Mouse (Mus musculus) CH12.LX (cell line): ENCODE results near the gene Tmem8. TPM values are rescaled to one million over a fixed set of nuclear protein-coding genes. Genes with fewer than 3 reads are reported as not detected.
A peak's percentile ranks its signal among the peaks of the same experiment; 100 is the strongest.

ENCODE experiments used
- DNase-seq: peaks from one replicate; pipeline ENCODE4 v3.0.0-alpha.2; 2013; ENCODE audit errors: extremely low read depth
- H3K27ac ChIP-seq: 2 replicates; pipeline ENCODE4 v1.5.1; 2012; ENCODE audit warnings: low read depth, mild to moderate bottlenecking, control low read depth, moderate library complexity; ENCODE audit not compliant: insufficient read depth
- H3K27me3 ChIP-seq: replicated peaks from 2 replicates; pipeline ENCODE3; 2012; ENCODE audit warnings: inconsistent platforms
- H3K36me3 ChIP-seq, 2 experiments: replicated peaks in 1 of 2; 2 replicates each; pipeline versions ENCODE3 to v1.6.1; 2012; ENCODE audit warnings: inconsistent platforms in 1 of 2, low read length in 1 of 2, mild to moderate bottlenecking in 1 of 2, mixed read lengths in 1 of 2, moderate library complexity in 1 of 2; ENCODE audit not compliant: control insufficient read depth in 1 of 2, insufficient read depth in 1 of 2
- H3K4me1 ChIP-seq, 2 experiments: 2 replicates each; pipeline ENCODE4 v1.6.1; 2012; ENCODE audit warnings: inconsistent platforms in 1 of 2, moderate library complexity in 1 of 2; ENCODE audit not compliant: insufficient read depth in 2 of 2, control insufficient read depth in 1 of 2
- H3K4me2 ChIP-seq: 2 replicates; pipeline ENCODE4 v1.6.1; 2012; ENCODE audit warnings: low read depth, mild to moderate bottlenecking, control low read depth; ENCODE audit not compliant: poor library complexity, insufficient read depth, severe bottlenecking
- H3K4me3 ChIP-seq, 3 experiments: fragments of 150-350 bp in 1 of 3; sonication (generic) in 1 of 3; replicated peaks in 1 of 3; 2 replicates each; pipeline versions ENCODE3 to v1.5.1; 2011 to 2012; ENCODE audit warnings: low read depth in 2 of 3, low read length in 2 of 3, mild to moderate bottlenecking in 2 of 3, moderate library complexity in 2 of 3, control low read depth in 1 of 3, improper control_type of control experiment in 1 of 3, inconsistent platforms in 1 of 3, mixed read lengths in 1 of 3; ENCODE audit not compliant: poor library complexity in 1 of 3
- H3K79me2 ChIP-seq: replicated peaks from 2 replicates; pipeline ENCODE4 v1.6.1; 2012; ENCODE audit warnings: mild to moderate bottlenecking, moderate library complexity; ENCODE audit not compliant: control insufficient read depth, poor library complexity, insufficient read depth, severe bottlenecking; ENCODE audit errors: extremely low read depth
- H3K9ac ChIP-seq: 2 replicates; pipeline ENCODE4 v1.6.1; 2012; ENCODE audit warnings: low read depth, mild to moderate bottlenecking, control low read depth, moderate library complexity; ENCODE audit not compliant: insufficient read depth
- H3K9me3 ChIP-seq: replicated peaks from 2 replicates; pipeline ENCODE3; 2012; ENCODE audit warnings: low read length, inconsistent platforms, mixed read lengths
- BHLHE40 ChIP-seq: IDR thresholded peaks from 2 replicates; pipeline ENCODE4 v1.6.1; 2011; ENCODE audit warnings: mild to moderate bottlenecking, low read depth, low read length, improper control_type of control experiment
- CHD1 ChIP-seq: IDR thresholded peaks from 2 replicates; pipeline ENCODE4 v1.6.1; 2012; ENCODE audit warnings: low read depth, low read length, improper control_type of control experiment, inconsistent platforms
- CHD2 ChIP-seq: IDR thresholded peaks from 2 replicates; pipeline ENCODE4 v1.6.1; 2011; ENCODE audit warnings: low read length, improper control_type of control experiment
- CTCF ChIP-seq, 2 experiments: IDR thresholded peaks in 1 of 2; conservative IDR thresholded peaks in 1 of 2; 2 replicates each; pipeline ENCODE4 v1.5.1; 2011 to 2012; ENCODE audit warnings: low read depth in 2 of 2, low read length in 2 of 2, improper control_type of control experiment in 1 of 2, inconsistent platforms in 1 of 2, mild to moderate bottlenecking in 1 of 2, moderate library complexity in 1 of 2
- E2F4 ChIP-seq: IDR thresholded peaks from 2 replicates; pipeline ENCODE4 v1.6.1; 2011; ENCODE audit warnings: low read depth, low read length, improper control_type of control experiment; ENCODE audit not compliant: insufficient replicate concordance
- ELF1 ChIP-seq: IDR thresholded peaks from 2 replicates; pipeline ENCODE4 v1.6.1; 2014; ENCODE audit warnings: low read depth, mild to moderate bottlenecking, inconsistent platforms, low read length, improper control_type of control experiment
- EP300 ChIP-seq: IDR thresholded peaks from 2 replicates; pipeline ENCODE4 v1.6.1; 2011; ENCODE audit warnings: low read length, improper control_type of control experiment
- ETS1 ChIP-seq: conservative IDR thresholded peaks from 2 replicates; pipeline ENCODE4 v1.6.1; 2012; ENCODE audit warnings: low read depth, mild to moderate bottlenecking, inconsistent platforms, low read length, improper control_type of control experiment, moderate library complexity
- GABPA ChIP-seq: IDR thresholded peaks from 2 replicates; pipeline ENCODE4 v1.6.1; 2012; ENCODE audit warnings: low read depth, low read length, improper control_type of control experiment, inconsistent platforms; ENCODE audit not compliant: insufficient replicate concordance
- HCFC1 ChIP-seq: IDR thresholded peaks from 2 replicates; pipeline ENCODE4 v1.6.1; 2012; ENCODE audit warnings: low read depth, mild to moderate bottlenecking, inconsistent platforms, low read length, improper control_type of control experiment
- IRF4 ChIP-seq: IDR thresholded peaks from 2 replicates; pipeline ENCODE4 v1.6.1; 2014; ENCODE audit warnings: low read depth, mild to moderate bottlenecking, inconsistent platforms, low read length, improper control_type of control experiment
- JUN ChIP-seq: IDR thresholded peaks from 2 replicates; pipeline ENCODE4 v1.6.1; 2011; ENCODE audit warnings: low read depth, mild to moderate bottlenecking, low read length, improper control_type of control experiment, moderate library complexity; ENCODE audit not compliant: insufficient read depth
- JUND ChIP-seq: conservative IDR thresholded peaks from 2 replicates; pipeline ENCODE4 v1.6.1; 2011; ENCODE audit warnings: low read depth, low read length, improper control_type of control experiment
- KAT2A ChIP-seq: IDR thresholded peaks from 2 replicates; pipeline ENCODE4 v1.6.1; 2012; ENCODE audit warnings: low read length, improper control_type of control experiment, inconsistent platforms; ENCODE audit not compliant: insufficient replicate concordance
- MAFK ChIP-seq: IDR thresholded peaks from 2 replicates; pipeline ENCODE4 v1.6.1; 2011; ENCODE audit warnings: low read length, improper control_type of control experiment; ENCODE audit not compliant: insufficient replicate concordance
- MAX ChIP-seq: IDR thresholded peaks from 2 replicates; pipeline ENCODE4 v1.6.1; 2011; ENCODE audit warnings: low read length, improper control_type of control experiment
- MAZ ChIP-seq: IDR thresholded peaks from 2 replicates; pipeline ENCODE4 v1.6.1; 2012; ENCODE audit warnings: low read depth, mild to moderate bottlenecking, inconsistent platforms, low read length, improper control_type of control experiment, moderate library complexity
- MEF2A ChIP-seq: IDR thresholded peaks from 2 replicates; pipeline ENCODE4 v1.6.1; 2014; ENCODE audit warnings: low read depth, mild to moderate bottlenecking, inconsistent platforms, low read length, improper control_type of control experiment, borderline replicate concordance
- MXI1 ChIP-seq: IDR thresholded peaks from 2 replicates; pipeline ENCODE4 v1.6.1; 2011; ENCODE audit warnings: mild to moderate bottlenecking, low read depth, low read length, improper control_type of control experiment
- MYC ChIP-seq: IDR thresholded peaks from 2 replicates; pipeline ENCODE4 v1.6.1; 2011; ENCODE audit warnings: low read depth, mild to moderate bottlenecking, improper control_type of control experiment, low read length
- NELFE ChIP-seq: IDR thresholded peaks from 2 replicates; pipeline ENCODE4 v1.6.1; 2011; ENCODE audit warnings: low read depth, low read length, improper control_type of control experiment
- NRF1 ChIP-seq: IDR thresholded peaks from 2 replicates; pipeline ENCODE4 v1.6.1; 2014; ENCODE audit warnings: low read depth, mild to moderate bottlenecking, inconsistent platforms, low read length, improper control_type of control experiment, moderate library complexity
- PAX5 ChIP-seq: IDR thresholded peaks from 2 replicates; pipeline ENCODE4 v1.6.1; 2012; ENCODE audit warnings: low read length, inconsistent platforms, mixed read lengths
- POLR2A ChIP-seq: IDR thresholded peaks from 2 replicates; pipeline ENCODE4 v1.6.1; 2011; ENCODE audit warnings: low read depth, mild to moderate bottlenecking, improper control_type of control experiment, low read length
- POLR2AphosphoS2 ChIP-seq: IDR thresholded peaks from 2 replicates; pipeline ENCODE4 v1.6.1; 2011; ENCODE audit warnings: low read depth, low read length, improper control_type of control experiment
- RAD21 ChIP-seq: IDR thresholded peaks from 2 replicates; pipeline ENCODE4 v1.6.1; 2011; ENCODE audit warnings: low read depth, mild to moderate bottlenecking, low read length, improper control_type of control experiment, moderate library complexity
- RCOR1 ChIP-seq: conservative IDR thresholded peaks from 2 replicates; pipeline ENCODE4 v1.6.1; 2012; ENCODE audit warnings: low read depth, mild to moderate bottlenecking, inconsistent platforms, low read length, improper control_type of control experiment
- SIN3A ChIP-seq: IDR thresholded peaks from 2 replicates; pipeline ENCODE4 v1.6.1; 2012; ENCODE audit warnings: low read length, improper control_type of control experiment, inconsistent platforms
- SMC3 ChIP-seq: IDR thresholded peaks from 2 replicates; pipeline ENCODE4 v1.6.1; 2011; ENCODE audit warnings: low read depth, low read length, improper control_type of control experiment
- TBP ChIP-seq: conservative IDR thresholded peaks from 2 replicates; pipeline ENCODE4 v1.6.1; 2011; ENCODE audit warnings: low read depth, low read length, improper control_type of control experiment
- TCF12 ChIP-seq: IDR thresholded peaks from 2 replicates; pipeline ENCODE4 v1.6.1; 2014; ENCODE audit warnings: low read depth, mild to moderate bottlenecking, inconsistent platforms, low read length, improper control_type of control experiment
- UBTF ChIP-seq: IDR thresholded peaks from 2 replicates; pipeline ENCODE4 v1.6.1; 2012; ENCODE audit warnings: low read depth, mild to moderate bottlenecking, inconsistent platforms, low read length, improper control_type of control experiment, moderate library complexity
- USF1 ChIP-seq: IDR thresholded peaks from 2 replicates; pipeline ENCODE4 v1.6.1; 2014; ENCODE audit warnings: low read depth, mild to moderate bottlenecking, inconsistent platforms, low read length, improper control_type of control experiment
- USF2 ChIP-seq: conservative IDR thresholded peaks from 2 replicates; pipeline ENCODE4 v1.6.1; 2011; ENCODE audit warnings: low read depth, low read length, improper control_type of control experiment
- ZC3H11A ChIP-seq: IDR thresholded peaks from 2 replicates; pipeline ENCODE4 v1.6.1; 2012; ENCODE audit warnings: low read depth, mild to moderate bottlenecking, inconsistent platforms, low read length, improper control_type of control experiment
- ZKSCAN1 ChIP-seq: IDR thresholded peaks from 2 replicates; pipeline ENCODE4 v1.6.1; 2012; ENCODE audit warnings: low read depth, inconsistent platforms, low read length, improper control_type of control experiment, borderline replicate concordance
- ZMIZ1 ChIP-seq: IDR thresholded peaks from 2 replicates; pipeline ENCODE4 v1.6.1; 2012; ENCODE audit warnings: low read depth, mild to moderate bottlenecking, inconsistent platforms, low read length, improper control_type of control experiment
- ZNF384 ChIP-seq: IDR thresholded peaks from 2 replicates; pipeline ENCODE4 v1.6.1; 2012; ENCODE audit warnings: low read depth, low read length, improper control_type of control experiment, inconsistent platforms
- dilution Hi-C: fragments of 300-500 bp; cut with MboI; formaldehyde crosslinking; loops from 2 replicates; pipeline ENCODE4 v1.14.3; 2020; ENCODE audit warnings: low sequenced_read_pairs; ENCODE audit not compliant: extremely low pct_unique_long_range_greater_than_20kb, extremely low pct_ligation_motif_present
- in situ Hi-C: fragments of 300-500 bp; cut with MboI; formaldehyde crosslinking; loops from 3 replicates; pipeline ENCODE4 v1.14.3; 2019; ENCODE audit warnings: low sequenced_read_pairs, low pct_ligation_motif_present, low pct_unique_long_range_greater_than_20kb, mixed read lengths
- polyA plus RNA-seq: library from polyadenylated mRNA; unstranded; fragments of >175 nt; gene quantifications from 2 replicates; pipeline ENCODE4 v1.2.1, GENCODE M21; 2012; ENCODE audit warnings: low read depth; ENCODE audit not compliant: insufficient read length
- total RNA-seq, 2 experiments: library from RNA; depleted of rRNA; stranded (reverse); fragments of 300-350 nt in 1 of 2; fragments of >200 nt in 1 of 2; gene quantifications; 2 replicates each; pipeline ENCODE4 v1.2.3; 2012 to 2014

Gene Tmem8
- total RNA-seq (2012; rRNA removed), result 2.3 and 3.6 TPM in 2 replicates
- 1.8 and 2.8 TPM in 2 replicates for total RNA-seq (2014; rRNA removed)
- polyA plus RNA-seq, result 3.9 and 4.6 TPM in 2 replicates

- H3K4me3 ChIP-seq, result peak within 1 kb of the TSS; percentile 24 to 67 (median 61)
- H3K27ac ChIP-seq, result peak within 1 kb of the TSS; percentile 59
- H3K36me3 ChIP-seq, result no peaks in the 10 kb centered on the region
- H3K9me3 ChIP-seq, result no peaks in the 10 kb centered on the region
- peak; percentile 58 for DNase-seq
- dilution Hi-C loops, result no loop called here
- peaks cover 2 to 23% of the 10 kb centered on the region in 2 experiments; a peak in 2 of 4 replicates for H3K4me1 ChIP-seq
- peak within 1 kb of the TSS; percentile 58 for H3K9ac ChIP-seq
- no peak for TF ChIP-seq USF1
- TF ChIP-seq ZC3H11A, result no peak
- TF ChIP-seq MAX, result peak; percentile 41; the same call in 1 of the 2 replicates
- TF ChIP-seq MAZ, result 0 out of 2 replicates have a peak, but pooled peaks have one; percentile 24
- TF ChIP-seq TBP, result no peak
- no peak for TF ChIP-seq CHD1
- peak; percentile 87 for TF ChIP-seq ELF1
- no peak for TF ChIP-seq MEF2A
- no peak for TF ChIP-seq KAT2A
- no peak for TF ChIP-seq JUND
- TF ChIP-seq NELFE, result peak; percentile 39
- no peak for TF ChIP-seq SMC3
- TF ChIP-seq ZKSCAN1, result no peak
- no peak for TF ChIP-seq POLR2AphosphoS2
- TF ChIP-seq MYC, result no peak
- 0 out of 2 replicates have a peak, but pooled peaks have one; percentile 40 for TF ChIP-seq EP300
- TF ChIP-seq RCOR1, result peak; percentile 82
- TF ChIP-seq UBTF, result peak; percentile 60; the same call in 1 of the 2 replicates
- no peak for TF ChIP-seq ETS1
- TF ChIP-seq BHLHE40, result 0 out of 2 replicates have a peak, but pooled peaks have one; percentile 27
- TF ChIP-seq CHD2, result no peak
- TF ChIP-seq HCFC1, result no peak; the same call in 1 of the 2 replicates
- TF ChIP-seq GABPA, result no peak
- TF ChIP-seq CTCF (conservative IDR thresholded peaks at IDR 0.05 in 1 of 2, IDR thresholded peaks at IDR 0.05 in 1 of 2; ENCODE audit: low read depth in 2 of 2, low read length in 2 of 2), result peak in 1 of 2 experiments; percentile 41; a peak in 2 of 4 replicates
- TF ChIP-seq PAX5, result no peak
- peak; percentile 48; the same call in 1 of the 2 replicates for TF ChIP-seq SIN3A
- TF ChIP-seq ZMIZ1, result no peak
- TF ChIP-seq RAD21, result no peak
- no peak; the same call in 1 of the 2 replicates for TF ChIP-seq MXI1
- TF ChIP-seq TCF12, result no peak
- TF ChIP-seq POLR2A, result peak; percentile 53; the same call in 1 of the 2 replicates
- TF ChIP-seq E2F4, result 0 out of 2 replicates have a peak, but pooled peaks have one; percentile 18
- TF ChIP-seq NRF1, result 0 out of 2 replicates have a peak, but pooled peaks have one; percentile 12
- TF ChIP-seq USF2, result no peak
- TF ChIP-seq ZNF384, result no peak
- no peak for TF ChIP-seq JUN
- no peak for TF ChIP-seq IRF4
- no peak for TF ChIP-seq MAFK
- TF ChIP-seq, all 38 proteins: peak for 13
- H3K79me2 ChIP-seq, result no peaks in the 10 kb centered on the region
- peak within 1 kb of the TSS; percentile 88 for H3K4me2 ChIP-seq
- peaks cover 71% of the 10 kb centered on the region for H3K27me3 ChIP-seq
- in situ Hi-C loops, result no loop called here
Observed at GRCm38 (mm10) chr17:26113181-26113948, at the start of gene Tmem8. TSS of gene Tmem8 (plus strand) at chr17:26113299.
